Mouse (Mus musculus) ES-Bruce4 (cell line): ENCODE measurements around the gene Plekha5.

Experiments used
- EP300 ChIP-seq: IDR thresholded peaks from 2 replicates; pipeline ENCODE4 v1.6.1; 2011; ENCODE audit warnings: low read depth, low read length; ENCODE audit not compliant: insufficient read depth
- POLR2A ChIP-seq: IDR thresholded peaks from one replicate; pipeline ENCODE4 v1.8.1; 2011; ENCODE audit warnings: low read length; ENCODE audit not compliant: insufficient read depth

DNA sequence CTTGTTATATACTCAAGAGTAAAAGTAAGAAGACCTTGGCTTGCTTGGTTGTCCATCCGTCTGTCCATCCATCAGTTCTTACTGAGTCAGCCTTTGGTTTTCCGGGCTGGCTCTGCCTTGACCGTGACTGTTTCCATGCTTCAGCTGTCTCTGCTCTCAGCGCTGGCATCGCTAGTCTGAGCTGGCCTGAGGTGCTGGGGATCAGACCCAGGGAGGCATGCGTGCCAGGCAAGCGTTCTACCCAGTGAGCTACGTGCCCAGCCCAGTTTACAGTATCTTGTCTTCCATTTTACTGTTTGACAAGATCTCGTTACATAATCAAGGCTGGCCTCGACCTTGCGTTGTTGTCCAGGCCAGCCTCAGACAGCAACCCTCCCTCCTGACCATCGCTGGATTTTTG lies 44.0 kb downstream of the Plekha5 start:
- no peak for TF ChIP-seq EP300
- no peak for TF ChIP-seq POLR2A
